Mouse (Mus musculus) ES-E14 (cell line): Measurements from ENCODE around the gene Pgam1.

Experiments
- CHD2 ChIP-seq: IDR thresholded peaks from 2 replicates; pipeline ENCODE4 v1.6.1; 2014; ENCODE audit warnings: mild to moderate bottlenecking, low read depth, low read length, inconsistent platforms
- HCFC1 ChIP-seq: IDR thresholded peaks from 2 replicates; pipeline ENCODE4 v1.6.1; 2012; ENCODE audit warnings: low read length, inconsistent platforms, borderline replicate concordance; ENCODE audit not compliant: insufficient read depth
- ZC3H11A ChIP-seq: IDR thresholded peaks from 2 replicates; pipeline ENCODE4 v1.6.1; 2012; ENCODE audit warnings: low read depth, mild to moderate bottlenecking, inconsistent platforms, low read length, borderline replicate concordance
- ZNF384 ChIP-seq: IDR thresholded peaks from 2 replicates; pipeline ENCODE4 v1.6.1; 2012; ENCODE audit warnings: low read depth, low read length, inconsistent platforms

DNA sequence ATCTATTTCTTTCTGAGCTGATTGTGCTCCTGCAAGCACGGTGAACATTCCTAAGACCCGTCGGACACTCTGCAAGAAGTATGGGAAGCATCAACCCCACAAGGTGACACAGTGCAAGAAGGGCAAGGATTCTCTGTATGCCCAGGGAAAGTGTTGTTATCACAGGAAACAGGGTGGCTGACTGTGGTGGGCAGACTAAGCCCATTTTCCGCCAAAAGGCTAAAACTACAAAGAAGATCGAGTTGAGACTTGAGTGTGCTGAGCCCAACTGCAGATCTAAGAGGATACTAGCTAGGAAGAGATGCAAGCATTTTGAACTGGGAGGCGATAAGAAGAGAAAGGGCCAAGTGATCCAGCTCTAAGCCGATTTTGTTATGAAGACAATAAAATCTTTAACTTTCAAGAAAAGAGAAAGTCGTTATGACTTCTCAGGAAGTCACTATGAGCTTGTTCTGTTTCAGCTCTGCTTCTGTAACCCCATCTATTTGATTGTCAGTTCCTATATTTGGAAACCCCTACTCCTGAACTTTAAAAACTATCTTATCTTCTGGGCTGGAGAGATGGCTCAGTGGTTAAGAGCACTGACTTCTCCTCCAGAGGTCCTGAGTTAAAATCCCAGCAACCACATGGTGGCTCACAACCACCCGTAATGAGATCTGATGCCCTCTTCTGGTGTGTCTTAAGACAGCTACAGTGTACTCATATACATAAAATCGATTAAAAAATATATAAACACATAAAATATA is 8.7 kb upstream of the Pgam1 start:
- TF ChIP-seq CHD2 (no peak), ZNF384 (no peak), ZC3H11A (no peak), HCFC1 (no peak)
